Mouse (Mus musculus): ENCODE measurements at regions not wholly inside any gene's neighbourhood (a gene's known extent, or its start where the extent isn't known, plus 50 kb on each side); places are given as distances from the start of the nearest gene placed in this dataset.

- in situ Hi-C loops (cut with MboI, MseI) = no loop called here
Measured at GRCm38 (mm10) chr13:94619511-94619910, 169.2 kb upstream of the Tbca start.

DNA sequence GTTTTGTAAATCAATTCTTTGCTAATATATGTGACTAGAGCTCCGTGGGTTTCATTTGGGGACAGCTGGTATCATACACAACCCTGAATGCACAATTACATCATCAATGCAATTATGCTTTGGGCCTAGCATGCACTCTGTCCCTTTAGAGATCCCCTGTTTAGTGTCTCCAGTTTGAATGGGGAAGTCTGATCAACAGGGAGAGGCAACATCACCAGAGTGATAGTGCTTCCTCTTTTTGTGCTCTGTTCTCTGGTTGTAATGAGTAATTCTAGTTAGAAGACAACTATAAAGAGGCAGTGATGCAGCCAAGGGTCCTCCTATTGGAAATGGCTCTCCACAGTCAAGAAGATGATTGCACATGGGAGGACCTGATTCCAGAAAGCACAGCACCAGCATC, 158.7 kb upstream of the Tbca start:
- in situ Hi-C loops (cut with MboI, MseI) = no loop called here

GRCm38 (mm10) chr13:94630685-94631084, 158.0 kb upstream of the Tbca start:
- in situ Hi-C loops (cut with MboI, MseI) = no loop called here

DNA sequence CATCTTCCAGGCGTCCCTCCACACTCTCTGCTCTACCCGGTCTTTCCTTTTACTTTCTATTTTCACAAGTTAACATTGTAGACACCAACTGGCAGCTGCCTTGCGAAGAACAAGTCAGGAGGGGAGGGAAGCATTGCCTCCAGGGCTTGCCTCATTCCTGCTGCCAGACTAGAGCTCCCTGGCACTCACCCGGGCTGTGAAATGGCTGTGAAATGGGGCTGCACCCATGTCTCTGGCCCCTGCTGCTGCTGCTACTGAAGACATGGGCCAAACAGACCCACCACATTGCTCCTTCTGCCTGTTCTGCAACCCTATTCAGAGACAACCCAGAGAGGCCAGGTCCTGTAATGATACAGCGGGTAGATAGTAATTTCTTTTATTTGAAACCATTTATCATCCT, 156.0 kb upstream of the Tbca start:
- in situ Hi-C loops (cut with MboI, MseI) = no loop called here

DNA sequence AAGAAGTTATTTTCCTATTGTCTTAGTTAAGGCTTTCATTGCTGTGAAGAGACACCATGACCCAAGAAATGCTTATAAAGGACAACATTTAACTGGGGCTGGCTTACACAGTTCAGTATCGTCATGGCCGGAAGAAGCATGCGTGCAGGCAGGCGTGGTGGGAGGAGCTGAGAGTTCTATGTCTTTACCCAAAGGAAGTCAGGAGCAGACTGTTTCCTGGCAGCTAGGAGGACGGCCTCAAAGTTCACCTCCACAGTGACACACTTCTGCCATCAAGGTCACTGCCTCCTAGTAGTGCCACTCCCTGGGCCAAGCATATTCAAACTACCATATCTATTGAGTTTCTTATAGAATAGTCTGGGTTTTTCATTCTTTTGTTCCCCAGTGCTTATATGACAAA, 148.4 kb upstream of the Tbca start:
- in situ Hi-C loops (cut with MboI, MseI) = no loop called here

DNA sequence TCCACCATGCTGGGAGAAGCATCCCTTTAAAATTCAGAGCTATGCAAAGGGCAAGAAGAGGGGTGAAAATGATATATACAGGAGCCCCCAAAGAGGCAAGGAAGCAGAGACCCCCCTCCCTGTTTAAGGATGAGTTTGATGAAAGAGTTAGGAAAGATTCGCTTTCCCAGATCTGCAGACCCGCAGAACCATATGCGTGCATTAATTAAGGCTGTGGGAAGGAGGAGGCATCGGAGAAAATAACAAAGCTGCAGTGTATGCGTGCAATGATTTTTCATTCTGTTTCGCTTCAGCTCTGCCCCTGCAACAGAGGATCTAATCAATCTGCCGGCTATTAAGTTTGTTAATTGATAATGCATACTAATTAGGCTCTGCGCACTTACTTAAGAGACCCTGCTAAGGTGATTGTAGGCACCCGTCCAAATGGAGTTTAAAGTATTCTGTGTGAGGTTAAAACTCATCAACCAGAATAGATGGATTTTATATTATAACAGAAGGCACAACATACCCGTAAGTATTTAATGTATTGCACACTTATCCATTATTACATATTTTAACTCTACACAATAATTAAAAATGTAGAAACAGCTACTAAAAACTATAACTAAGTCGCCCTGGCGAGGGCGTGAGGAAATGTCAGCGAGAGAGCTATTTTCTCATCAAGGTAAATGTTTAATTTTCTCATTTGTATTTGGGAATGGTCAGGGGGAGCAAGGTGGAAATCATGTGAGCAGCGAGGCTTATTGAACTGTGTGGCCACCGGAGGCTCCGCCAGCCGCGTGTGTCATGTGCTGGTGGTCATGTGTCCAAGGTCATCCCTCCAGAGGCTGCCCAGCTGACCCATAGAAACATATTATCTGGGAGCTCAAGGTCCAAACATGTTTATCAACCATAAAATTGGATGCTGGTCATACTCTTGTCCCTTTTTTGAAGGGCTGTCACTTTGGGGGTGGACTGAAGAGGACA, 143.2 kb upstream of the Tbca start:
- in situ Hi-C loops (cut with MboI, MseI) = no loop called here

DNA sequence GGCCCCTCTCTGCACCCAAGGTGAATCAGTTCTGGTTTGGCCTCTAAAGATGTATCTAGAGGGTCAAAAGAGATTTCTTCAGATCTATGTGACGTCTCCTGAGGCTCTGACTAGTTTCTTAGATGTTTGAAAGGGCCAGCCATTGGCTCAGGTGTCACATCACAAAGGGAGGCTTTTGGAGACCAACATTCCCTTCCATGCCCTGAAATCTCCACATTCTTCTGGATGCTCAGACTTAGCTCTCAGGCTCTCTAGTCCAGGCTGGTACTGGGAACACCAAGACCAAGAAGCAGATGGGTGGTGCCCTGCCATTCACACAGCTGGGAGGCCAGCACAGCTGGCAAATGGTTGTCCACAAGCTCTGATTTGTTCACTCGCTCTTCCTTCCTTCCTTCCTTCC, 142.4 kb upstream of the Tbca start:
- in situ Hi-C loops (cut with MboI, MseI) = no loop called here

- in situ Hi-C loops (cut with MboI, MseI) = no loop called here
Measured at GRCm38 (mm10) chr13:94646781-94647555, 141.7 kb upstream of the Tbca start.

DNA sequence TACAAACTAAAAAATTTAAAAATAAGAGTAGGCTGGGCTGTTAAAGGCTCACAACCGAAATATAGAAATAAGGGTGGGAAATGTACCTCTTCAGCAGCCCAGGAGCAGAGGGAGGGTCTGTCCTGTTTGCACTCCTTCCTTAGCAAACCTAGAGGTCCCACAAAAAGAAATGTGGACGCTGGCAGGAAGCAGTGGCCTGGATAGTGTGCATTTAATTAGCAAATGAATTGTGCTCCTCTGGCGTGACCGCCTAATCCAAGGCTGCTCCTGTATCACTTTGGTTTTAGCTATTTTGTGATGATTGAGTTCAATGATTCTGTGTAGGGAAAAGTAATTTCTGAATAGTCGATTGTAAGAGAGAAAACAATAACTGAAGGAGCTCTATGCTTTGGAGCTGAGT, 141.1 kb upstream of the Tbca start:
- in situ Hi-C loops (cut with MboI, MseI) = no loop called here

DNA sequence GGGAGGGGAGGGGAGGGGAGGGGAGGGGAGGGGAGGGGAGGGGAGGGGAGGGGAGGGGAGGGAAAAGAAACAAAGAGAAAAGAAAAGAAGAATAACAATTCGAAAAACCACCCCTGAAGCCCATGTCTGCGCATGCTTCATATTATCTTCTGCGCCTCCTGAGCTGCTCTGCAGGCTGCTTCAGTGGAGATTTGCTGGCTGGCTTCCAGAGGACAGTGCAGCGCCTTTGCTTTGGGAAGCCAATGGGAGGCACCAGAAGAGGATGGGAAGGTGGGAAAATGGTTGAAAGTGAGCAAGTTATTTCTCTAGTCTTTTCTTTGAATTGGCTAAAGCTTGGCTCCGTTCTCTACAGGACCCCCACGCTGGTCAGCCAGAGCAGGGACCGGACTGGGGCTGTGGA, 137.8 kb upstream of the Tbca start:
- in situ Hi-C loops (cut with MboI, MseI) = loop anchor here in 1 of 2 experiments (10.0 kb wide), 1 partner anchor 336 kb away; no protein-coding TSS in a partner anchor

GRCm38 (mm10) chr13:94667604-94668003, 121.1 kb upstream of the Tbca start:
- in situ Hi-C loops (cut with MboI, MseI) = no loop called here

DNA sequence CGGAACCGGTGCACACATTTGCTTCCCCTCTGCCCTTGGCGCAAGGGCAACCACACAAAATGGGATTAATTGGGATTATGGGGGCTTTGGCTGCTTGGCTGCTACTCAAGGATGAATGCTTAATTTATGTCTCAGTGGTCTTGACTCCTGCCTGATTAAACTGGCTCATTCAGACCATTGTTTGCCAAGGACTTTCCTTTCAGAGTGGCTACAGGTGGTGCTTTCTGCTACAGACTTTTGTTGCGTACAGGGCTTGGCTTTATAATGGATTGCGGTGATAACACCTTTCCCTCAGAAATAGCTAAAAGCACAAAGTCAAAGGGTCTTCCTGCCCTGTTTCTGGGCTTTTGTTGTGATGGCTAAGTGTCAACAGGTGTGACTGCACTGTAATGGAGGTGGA, 120.4 kb upstream of the Tbca start:
- in situ Hi-C loops (cut with MboI, MseI) = no loop called here

GRCm38 (mm10) chr13:94669106-94669683, 119.5 kb upstream of the Tbca start:
- in situ Hi-C loops (cut with MboI, MseI) = no loop called here

GRCm38 (mm10) chr13:94670266-94670665, 118.4 kb upstream of the Tbca start:
- in situ Hi-C loops (cut with MboI, MseI) = loop anchor here (10.0 kb wide), 2 partner anchors 815 to 1225 kb away; no protein-coding TSS in a partner anchor

GRCm38 (mm10) chr13:94670961-94671360, 117.7 kb upstream of the Tbca start:
- in situ Hi-C loops (cut with MboI, MseI) = loop anchor here (10.0 kb wide), 2 partner anchors 816 to 1226 kb away; no protein-coding TSS in a partner anchor

- in situ Hi-C loops (cut with MboI, MseI) = no loop called here
Measured at GRCm38 (mm10) chr13:94680492-94681168, 108.1 kb upstream of the Tbca start.

GRCm38 (mm10) chr13:94681606-94682005, 107.1 kb upstream of the Tbca start:
- in situ Hi-C loops (cut with MboI, MseI) = no loop called here

- in situ Hi-C loops (cut with MboI, MseI) = no loop called here
Measured at GRCm38 (mm10) chr13:94685191-94685590, 103.5 kb upstream of the Tbca start.

GRCm38 (mm10) chr13:94687295-94687694, 101.4 kb upstream of the Tbca start:
- in situ Hi-C loops (cut with MboI, MseI) = no loop called here

- in situ Hi-C loops (cut with MboI, MseI) = no loop called here
Measured at GRCm38 (mm10) chr13:94706641-94707053, 82.1 kb upstream of the Tbca start.
